Mouse (Mus musculus): ENCODE measurements around the gene Zcchc24. TPM values are rescaled to one million over a fixed set of nuclear protein-coding genes. Genes with fewer than 3 reads are reported as not detected.
A peak's percentile ranks its signal among the peaks of the same experiment; 100 is the strongest.

Gene Zcchc24
- polyA plus RNA-seq, 2 experiments from 2014 or later, result 0.84 to 1.3 TPM

GRCm38 (mm10) chr14:25776294-25776693, 7.5 kb upstream of the Zcchc24 start:
- ATAC-seq, result no peak

- ATAC-seq, result no peak
Measured at GRCm38 (mm10) chr14:25774100-25774499, 5.3 kb upstream of the Zcchc24 start.

- no peak for ATAC-seq
Measured at GRCm38 (mm10) chr14:25773039-25773438, 4.2 kb upstream of the Zcchc24 start.

- no peak for ATAC-seq
Measured at GRCm38 (mm10) chr14:25769626-25770306, 927 bp upstream of the Zcchc24 start.

GRCm38 (mm10) chr14:25768261-25768893, 462 bp downstream of the Zcchc24 start:
- peak; percentile 46 for ATAC-seq

GRCm38 (mm10) chr14:25767725-25768203, 1.1 kb downstream of the Zcchc24 start:
- ATAC-seq, result no peak

- no peak for ATAC-seq
Measured at GRCm38 (mm10) chr14:25766441-25766840, 2.4 kb downstream of the Zcchc24 start.

- no peak for ATAC-seq
Measured at GRCm38 (mm10) chr14:25765921-25766320, 2.9 kb downstream of the Zcchc24 start.

GRCm38 (mm10) chr14:25765146-25765545, 3.7 kb downstream of the Zcchc24 start:
- no peak for ATAC-seq

- no peak for ATAC-seq
Measured at GRCm38 (mm10) chr14:25761184-25761583, 7.7 kb downstream of the Zcchc24 start.

GRCm38 (mm10) chr14:25759981-25760537, 8.8 kb downstream of the Zcchc24 start:
- no peak for ATAC-seq

GRCm38 (mm10) chr14:25759551-25759950, 9.3 kb downstream of the Zcchc24 start:
- no peak for ATAC-seq

GRCm38 (mm10) chr14:25757917-25758316, 10.9 kb downstream of the Zcchc24 start:
- ATAC-seq, result no peak

- no peak for ATAC-seq
Measured at GRCm38 (mm10) chr14:25756385-25756990, 12.4 kb downstream of the Zcchc24 start.

GRCm38 (mm10) chr14:25755541-25755940, 13.3 kb downstream of the Zcchc24 start:
- no peak for ATAC-seq

GRCm38 (mm10) chr14:25754531-25755484, 14.0 kb downstream of the Zcchc24 start:
- ATAC-seq, result no peak

- ATAC-seq, result no peak
Measured at GRCm38 (mm10) chr14:25753021-25753420, 15.8 kb downstream of the Zcchc24 start.

- ATAC-seq, result no peak
Measured at GRCm38 (mm10) chr14:25751067-25751466, 17.8 kb downstream of the Zcchc24 start.

GRCm38 (mm10) chr14:25750448-25751015, 18.3 kb downstream of the Zcchc24 start:
- no peak for ATAC-seq

- no peak for ATAC-seq
Measured at GRCm38 (mm10) chr14:25749143-25749909, 19.5 kb downstream of the Zcchc24 start.

All from CD4-positive, CD25-positive, alpha-beta regulatory T cell, adult 4 months (primary cell).